Mouse (Mus musculus) brown adipose tissue, adult 24 weeks (tissue): Measurements from ENCODE around the gene Pkd2l1. TPM values are rescaled to one million over a fixed set of nuclear protein-coding genes. Genes with fewer than 3 reads are reported as not detected.
"Not testable (repeated sequence)": the region's sequence is repeated elsewhere in the genome, so short reads cannot be mapped to it uniquely, and the experiment has no call there.

ENCODE experiments used
- H3K27ac ChIP-seq: fragments of 200-500 bp; replicated peaks from 2 replicates; pipeline ENCODE4 v1.5.1; 2012; ENCODE audit warnings: low read depth, mild to moderate bottlenecking, low read length
- H3K4me1 ChIP-seq: fragments of 200-500 bp; 2 replicates; pipeline ENCODE4 v1.6.1; 2012; ENCODE audit warnings: low read length, mixed read lengths; ENCODE audit not compliant: control insufficient read depth, insufficient read depth, insufficient read length
- H3K4me3 ChIP-seq: fragments of 200-500 bp; 2 replicates; pipeline ENCODE4 v1.5.1; 2012; ENCODE audit warnings: low read depth, mild to moderate bottlenecking, low read length, moderate library complexity; ENCODE audit not compliant: insufficient read depth
- polyA plus RNA-seq: library from polyadenylated mRNA; stranded (reverse); fragments of >200 nt; gene quantifications from 2 replicates; pipeline ENCODE4 v1.2.4, GENCODE M21; 2012; ENCODE audit not compliant: missing spikeins, insufficient read depth, insufficient read length

Pkd2l1 gene
- polyA plus RNA-seq, 1 experiment = not detected

- H3K27ac ChIP-seq = no peak overlapping the region
- no peaks in the 10 kb centered on the region; the same call in 1 of the 2 replicates for H3K4me1 ChIP-seq
- peak overlapping the region; percentile 57 for H3K4me3 ChIP-seq
These were observed 56.2 kb downstream of the Pkd2l1 start for GRCm38 (mm10) chr19:44135960-44136485.

GRCm38 (mm10) chr19:44135072-44135959 is 56.9 kb downstream of the Pkd2l1 start, which contains the start of gene Cwf19l1:
TSS of gene Cwf19l1 (minus strand) at chr19:44135876.
- Histone ChIP-seq H3K4me3 (peak within 1 kb of the TSS; percentile 96), H3K4me1 (no peaks in the 10 kb centered on the region; the same call in 1 of the 2 replicates), H3K27ac (peak within 1 kb of the TSS; percentile 93)

- Histone ChIP-seq H3K4me1 (no peaks in the 10 kb centered on the region; the same call in 1 of the 2 replicates), H3K4me3 (no peak overlapping the region), H3K27ac (no peak overlapping the region)
These were observed 59.3 kb downstream of the Pkd2l1 start for GRCm38 (mm10) chr19:44132917-44133316.

- Histone ChIP-seq H3K27ac (no peak overlapping the region), H3K4me3 (no peak overlapping the region), H3K4me1 (no peaks in the 10 kb centered on the region)
These were observed 63.7 kb downstream of the Pkd2l1 start for GRCm38 (mm10) chr19:44128560-44128959.

- Histone ChIP-seq H3K4me1 (no peaks in the 10 kb centered on the region), H3K4me3 (no peak overlapping the region), H3K27ac (no peak overlapping the region)
These were observed 64.3 kb downstream of the Pkd2l1 start for GRCm38 (mm10) chr19:44127729-44128497.

GRCm38 (mm10) chr19:44121137-44121536 is 71.1 kb downstream of the Pkd2l1 start:
- H3K4me3 ChIP-seq = no peak overlapping the region
- H3K27ac ChIP-seq = no peak overlapping the region
- H3K4me1 ChIP-seq = no peaks in the 10 kb centered on the region

GRCm38 (mm10) chr19:44120686-44121085 is 71.6 kb downstream of the Pkd2l1 start:
- H3K4me3 ChIP-seq, H3K4me1 ChIP-seq, H3K27ac ChIP-seq: not testable (repeated sequence)

- no peak overlapping the region for H3K4me3 ChIP-seq
These were observed 74.4 kb downstream of the Pkd2l1 start for GRCm38 (mm10) chr19:44117793-44118192.

GRCm38 (mm10) chr19:44111706-44112105 is 80.5 kb downstream of the Pkd2l1 start:
- no peak overlapping the region for H3K27ac ChIP-seq
- peaks cover 3% of the 10 kb centered on the region; the same call in 1 of the 2 replicates for H3K4me1 ChIP-seq
- no peak overlapping the region for H3K4me3 ChIP-seq

More at GRCm38 (mm10) chr19:44117793-44118192, 74.4 kb downstream of the Pkd2l1 start:
- H3K27ac ChIP-seq = no peak overlapping the region
- H3K4me1 ChIP-seq = no peaks in the 10 kb centered on the region

- H3K4me1 ChIP-seq = peaks cover 5% of the 10 kb centered on the region; the same call in 1 of the 2 replicates
- H3K27ac ChIP-seq = no peak overlapping the region
- no peak overlapping the region for H3K4me3 ChIP-seq
These were observed 81.9 kb downstream of the Pkd2l1 start for GRCm38 (mm10) chr19:44110356-44110755.

GRCm38 (mm10) chr19:44108996-44109395 is 83.2 kb downstream of the Pkd2l1 start:
- no peak overlapping the region for H3K27ac ChIP-seq
- peaks cover 5% of the 10 kb centered on the region; the same call in 1 of the 2 replicates for H3K4me1 ChIP-seq
- no peak overlapping the region for H3K4me3 ChIP-seq

GRCm38 (mm10) chr19:44107661-44108521 is 84.4 kb downstream of the Pkd2l1 start:
- Histone ChIP-seq H3K27ac (peak overlapping the region; percentile 14; the same call in 1 of the 2 replicates), H3K4me3 (peak overlapping the region; percentile 58), H3K4me1 (peaks cover 5% of the 10 kb centered on the region; the same call in 1 of the 2 replicates)

GRCm38 (mm10) chr19:44106831-44107660 is 85.2 kb downstream of the Pkd2l1 start, which contains the start of gene Chuk:
TSS of gene Chuk (minus strand) at chr19:44107480.
- peak within 1 kb of the TSS; percentile 82 for H3K4me3 ChIP-seq

More at GRCm38 (mm10) chr19:44106831-44107660, 85.2 kb downstream of the Pkd2l1 start, which contains the start of gene Chuk:
- Histone ChIP-seq H3K27ac (peak within 1 kb of the TSS; percentile 51), H3K4me1 (peaks cover 5% of the 10 kb centered on the region; the same call in 1 of the 2 replicates)
